Mouse (Mus musculus) bone marrow, adult 2 months (tissue): ENCODE measurements around the gene Gm28308. TPM values are rescaled to one million over a fixed set of nuclear protein-coding genes. Genes with fewer than 3 reads are reported as not detected.

Experiments used
- H3K27ac ChIP-seq: fragments of 200-500 bp; 2 replicates; pipeline ENCODE4 v1.5.1; 2012; ENCODE audit warnings: low read depth, mild to moderate bottlenecking, control low read depth, inconsistent platforms, low read length; ENCODE audit not compliant: control insufficient read depth, poor library complexity, insufficient read depth
- H3K4me1 ChIP-seq: fragments of 200-500 bp; 2 replicates; pipeline ENCODE4 v1.6.1; 2011; ENCODE audit warnings: low read length; ENCODE audit not compliant: control insufficient read depth, insufficient read depth
- H3K4me3 ChIP-seq: fragments of 200-500 bp; replicated peaks from 2 replicates; pipeline ENCODE3; 2011; ENCODE audit warnings: mild to moderate bottlenecking, low read depth, low read length, control low read depth; ENCODE audit not compliant: control insufficient read depth
- CTCF ChIP-seq: fragments of 200-500 bp; IDR thresholded peaks from 2 replicates; pipeline ENCODE4 v1.5.1; 2011; ENCODE audit warnings: low read length, control low read depth; ENCODE audit not compliant: control insufficient read depth, insufficient read depth
- POLR2A ChIP-seq: fragments of 200-500 bp; IDR thresholded peaks from 2 replicates; pipeline ENCODE4 v1.6.1; 2011; ENCODE audit warnings: low read depth, mild to moderate bottlenecking, control low read depth, low read length, borderline replicate concordance; ENCODE audit not compliant: control insufficient read depth
- WGBS: fragments of 180-500 bp; shearing (Covaris S2); methylation state at CpG from one replicate; pipeline ENCODE4 v1.1.7; 2018; 5-methylcytosine and 5-hydroxymethylcytosine counted together
- polyA plus RNA-seq: library from polyadenylated mRNA; stranded (reverse); fragments of >200 nt; gene quantifications from 2 replicates; pipeline ENCODE4 v1.2.4, GENCODE M21; 2011; ENCODE audit warnings: low replicate concordance; ENCODE audit not compliant: missing spikeins, insufficient read depth, insufficient read length

Gm28308 gene
- polyA plus RNA-seq, 1 experiment: not detected

DNA sequence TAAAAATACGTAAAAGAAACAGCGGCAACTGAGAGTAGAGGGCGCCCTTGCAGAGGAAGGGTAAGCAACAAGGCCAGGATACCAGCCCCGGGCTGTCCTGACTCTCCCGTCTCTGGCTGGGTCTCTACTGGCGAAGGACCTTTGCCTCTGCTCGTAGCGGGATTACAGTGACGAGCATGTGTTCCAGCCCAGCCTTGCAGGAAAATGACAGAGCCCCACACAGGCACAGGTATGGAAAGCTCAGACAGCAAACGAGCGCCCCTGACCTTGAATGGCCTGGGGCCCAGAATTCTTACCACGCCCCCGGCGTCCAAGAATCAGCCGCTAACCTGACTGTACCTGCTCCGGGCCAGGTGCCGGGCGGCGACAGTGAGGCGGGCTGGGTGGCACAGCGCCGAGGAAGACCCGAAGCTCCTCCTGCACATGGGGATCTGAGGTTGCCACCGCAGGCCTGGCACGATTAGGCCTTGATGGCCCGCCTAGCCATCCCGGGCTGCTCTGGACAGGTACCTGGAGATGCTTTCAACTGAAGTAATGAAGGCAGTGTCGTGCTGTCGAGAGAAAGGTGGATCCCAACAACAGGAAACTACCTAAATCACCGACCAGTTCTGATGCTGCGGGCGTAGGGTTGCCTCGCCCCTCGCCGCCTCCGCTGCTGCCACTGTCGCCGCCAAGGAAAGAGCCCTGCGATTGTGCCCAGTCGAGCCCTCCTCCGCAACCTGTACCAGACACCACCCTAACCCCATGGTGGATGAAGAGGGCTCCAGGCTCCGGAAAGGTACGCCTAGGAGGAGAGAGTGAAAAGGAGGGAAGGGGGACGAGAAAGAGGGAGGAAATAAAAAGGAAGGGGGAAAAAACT is 16.6 kb upstream of the Gm28308 start:
- TF ChIP-seq POLR2A (no peak), CTCF (no peak)
- 1% methylated on average over 44 of the region's 44 CpGs for WGBS
- Histone ChIP-seq H3K27ac (peak overlapping the region; percentile 32; the same call in 1 of the 2 replicates), H3K4me3 (peak overlapping the region; percentile 44), H3K4me1 (no peaks in the 10 kb centered on the region)

DNA sequence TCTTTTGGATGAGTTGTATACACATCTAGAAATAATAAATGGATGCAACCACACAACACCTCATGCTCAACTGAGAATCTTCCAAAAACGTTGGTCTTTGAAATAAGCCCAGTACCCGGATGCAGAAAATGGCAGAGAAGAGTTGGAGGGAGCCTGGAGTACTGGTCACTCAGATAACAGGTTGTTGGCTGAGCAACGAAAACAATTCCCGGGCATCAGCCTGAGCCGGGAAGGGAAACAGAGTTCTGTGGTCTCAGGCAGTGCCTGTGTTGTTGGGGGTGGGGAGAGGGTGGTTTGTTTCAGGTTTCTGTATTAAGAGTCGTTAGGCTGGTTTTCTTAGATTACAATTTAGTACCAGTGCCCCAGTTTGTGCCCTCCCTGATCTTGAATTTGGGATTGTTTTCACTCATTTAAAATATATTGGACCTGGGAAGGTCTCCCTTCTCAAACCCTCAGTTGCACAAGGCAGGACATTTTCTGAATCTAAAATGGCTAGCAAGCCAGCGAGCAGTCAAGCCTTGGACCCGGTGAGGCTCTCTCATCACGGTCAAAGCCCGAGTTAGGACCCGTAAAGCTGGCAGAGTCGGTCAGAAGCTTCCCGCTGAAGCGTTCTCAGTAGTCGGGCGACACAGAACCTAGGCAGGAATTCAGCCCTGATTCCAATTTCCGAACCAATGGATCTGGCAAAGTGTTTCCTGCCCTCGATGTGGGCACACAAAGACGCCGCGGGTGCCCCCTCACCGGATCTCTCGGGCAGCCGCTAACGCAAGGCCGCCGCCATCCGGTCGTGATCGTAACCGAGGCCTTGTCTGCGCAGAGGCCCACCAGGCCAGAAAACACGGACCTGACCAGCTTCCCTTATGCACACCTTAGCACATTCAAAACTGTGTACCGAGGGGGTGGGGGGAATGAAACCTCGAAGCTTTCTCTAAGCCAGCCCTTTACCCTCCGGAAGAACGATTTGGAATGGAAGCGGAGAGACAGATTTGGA is 15.6 kb upstream of the Gm28308 start:
- Histone ChIP-seq H3K4me1 (no peaks in the 10 kb centered on the region), H3K27ac (peak overlapping the region; percentile 50; the same call in 1 of the 2 replicates), H3K4me3 (peak overlapping the region; percentile 21)
- 2% methylated on average over 38 of the region's 38 CpGs for WGBS
- no peak for TF ChIP-seq CTCF
- TF ChIP-seq POLR2A: 0 out of 2 replicates have a peak, but pooled peaks have one; percentile 10

DNA sequence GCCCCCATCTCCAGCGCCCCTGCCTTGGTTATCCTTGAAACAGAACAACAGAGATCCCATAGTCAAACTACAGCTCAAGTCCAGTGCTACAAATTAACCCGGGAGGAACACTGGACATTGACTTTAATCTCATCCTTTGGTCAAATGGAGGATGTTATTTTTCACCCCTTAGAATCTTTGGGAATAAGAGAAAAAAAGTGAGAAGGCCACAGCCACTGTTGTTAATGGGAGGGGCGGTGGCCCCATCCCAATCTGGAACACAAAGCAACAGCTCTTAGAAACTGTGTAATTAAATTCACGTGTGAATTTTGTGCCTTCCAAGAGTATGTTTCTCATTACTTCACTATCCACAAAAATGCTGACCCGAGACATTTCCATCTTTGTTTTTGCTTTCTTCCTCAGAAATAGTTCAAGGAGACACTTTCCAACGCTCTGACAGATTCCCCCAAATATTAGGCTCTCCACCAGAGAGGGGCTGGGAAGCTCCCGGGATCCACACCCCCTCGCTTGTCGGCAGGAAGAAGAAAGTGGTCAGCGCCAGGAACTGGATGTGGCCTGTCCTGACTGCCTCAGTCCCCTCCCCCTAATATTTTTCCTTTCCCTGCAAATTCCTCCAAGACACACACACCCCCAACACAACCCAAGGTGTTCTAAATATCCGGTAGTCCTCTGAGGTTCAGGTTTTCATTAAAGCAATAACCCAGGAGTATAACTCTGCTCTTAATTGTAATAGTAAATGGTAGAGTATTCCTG is 14.5 kb upstream of the Gm28308 start:
- Histone ChIP-seq H3K4me3 (no peak overlapping the region), H3K4me1 (no peaks in the 10 kb centered on the region), H3K27ac (no peak overlapping the region)
- 26% methylated on average over 11 of the region's 11 CpGs for WGBS
- TF ChIP-seq POLR2A: no peak
- TF ChIP-seq CTCF: no peak

DNA sequence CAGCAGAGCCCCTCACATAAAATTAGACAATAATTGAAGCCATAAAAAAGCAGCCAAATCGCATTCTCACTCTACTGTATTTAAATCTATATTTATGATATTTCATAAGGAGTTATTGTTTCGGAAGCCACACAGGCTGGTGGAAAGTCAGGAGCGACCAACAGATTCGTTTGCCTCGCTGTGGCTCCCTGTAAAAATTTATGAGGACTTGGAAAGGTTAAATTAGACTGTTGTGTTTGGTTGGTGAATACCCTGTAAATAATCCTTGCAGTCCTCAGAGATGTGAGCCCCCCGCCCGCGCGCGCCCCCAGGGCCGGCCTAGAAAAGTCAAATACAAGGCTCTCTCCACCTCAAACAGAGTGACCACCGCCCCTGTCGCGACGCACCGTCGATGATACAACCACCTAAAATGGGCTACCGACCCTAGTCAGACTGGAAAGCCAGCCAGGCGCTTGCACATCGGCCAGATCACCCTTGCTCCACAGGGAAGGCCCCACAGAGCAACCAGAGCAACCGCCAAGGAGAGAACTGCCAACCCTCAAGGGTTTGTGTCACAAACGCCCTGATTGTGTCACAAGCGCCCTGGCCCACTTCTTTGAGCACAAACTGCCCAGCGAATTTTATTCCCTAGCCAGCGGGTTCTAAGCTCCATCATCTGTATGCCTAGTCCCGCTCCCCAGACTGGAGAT is 13.6 kb upstream of the Gm28308 start:
- WGBS: 3% methylated on average over 26 of the region's 26 CpGs

DNA sequence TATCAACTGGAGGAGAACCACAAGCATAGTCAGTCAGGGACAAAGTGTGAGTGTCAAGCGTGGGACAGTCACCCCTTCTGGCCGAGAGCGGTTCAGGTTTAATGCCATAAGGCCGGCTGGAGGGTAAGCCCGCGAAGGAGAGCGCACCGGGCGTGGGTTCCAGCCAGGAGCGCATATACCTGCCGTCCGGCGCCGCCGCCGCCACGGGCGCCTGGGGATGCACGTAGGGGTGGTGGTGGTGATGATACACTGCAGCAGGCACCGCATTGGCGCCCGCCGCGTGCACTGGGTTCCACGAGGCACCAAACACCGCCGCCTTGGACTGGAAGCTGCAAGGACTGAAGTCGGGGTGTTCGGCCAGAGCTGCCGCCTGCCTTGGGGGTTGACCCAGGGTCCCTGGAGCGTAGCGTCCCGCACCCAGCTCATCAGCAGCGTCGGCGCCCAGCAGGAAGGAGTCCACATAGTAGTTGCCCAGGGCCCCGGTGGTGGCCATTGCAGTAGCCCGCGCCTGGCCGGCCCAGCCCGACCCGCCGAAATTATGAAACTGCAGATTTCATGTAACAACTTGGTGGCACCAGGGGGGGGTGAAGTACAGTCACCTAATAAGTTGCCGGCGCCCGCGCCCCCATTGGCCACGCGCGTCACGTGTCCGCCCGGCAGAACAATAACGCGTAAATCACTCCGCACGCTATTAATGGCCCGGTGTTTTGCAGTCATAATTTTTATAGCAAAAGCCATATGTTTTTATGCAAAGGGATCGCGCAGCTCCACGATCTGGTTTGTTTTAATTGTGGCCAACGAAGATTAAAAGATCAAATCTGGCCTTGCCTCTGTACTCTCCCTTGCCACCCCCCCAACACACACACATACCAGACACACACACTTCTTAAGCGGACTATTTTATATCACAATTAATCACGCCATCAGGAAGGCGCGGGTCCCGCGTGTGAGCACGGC is 12.8 kb upstream of the Gm28308 start:
- peak overlapping the region; percentile 34 for H3K4me3 ChIP-seq
- H3K4me1 ChIP-seq: no peaks in the 10 kb centered on the region
- TF ChIP-seq CTCF (no peak), POLR2A (no peak)
- WGBS: under 1% methylated on average over 69 of the region's 69 CpGs
- H3K27ac ChIP-seq: peak overlapping the region; percentile 59

More for the DNA sequence above, 13.6 kb upstream of the Gm28308 start:
- H3K4me3 ChIP-seq: no peak overlapping the region
- no peak overlapping the region for H3K27ac ChIP-seq
- no peaks in the 10 kb centered on the region for H3K4me1 ChIP-seq
- no peak for TF ChIP-seq POLR2A
- no peak for TF ChIP-seq CTCF

DNA sequence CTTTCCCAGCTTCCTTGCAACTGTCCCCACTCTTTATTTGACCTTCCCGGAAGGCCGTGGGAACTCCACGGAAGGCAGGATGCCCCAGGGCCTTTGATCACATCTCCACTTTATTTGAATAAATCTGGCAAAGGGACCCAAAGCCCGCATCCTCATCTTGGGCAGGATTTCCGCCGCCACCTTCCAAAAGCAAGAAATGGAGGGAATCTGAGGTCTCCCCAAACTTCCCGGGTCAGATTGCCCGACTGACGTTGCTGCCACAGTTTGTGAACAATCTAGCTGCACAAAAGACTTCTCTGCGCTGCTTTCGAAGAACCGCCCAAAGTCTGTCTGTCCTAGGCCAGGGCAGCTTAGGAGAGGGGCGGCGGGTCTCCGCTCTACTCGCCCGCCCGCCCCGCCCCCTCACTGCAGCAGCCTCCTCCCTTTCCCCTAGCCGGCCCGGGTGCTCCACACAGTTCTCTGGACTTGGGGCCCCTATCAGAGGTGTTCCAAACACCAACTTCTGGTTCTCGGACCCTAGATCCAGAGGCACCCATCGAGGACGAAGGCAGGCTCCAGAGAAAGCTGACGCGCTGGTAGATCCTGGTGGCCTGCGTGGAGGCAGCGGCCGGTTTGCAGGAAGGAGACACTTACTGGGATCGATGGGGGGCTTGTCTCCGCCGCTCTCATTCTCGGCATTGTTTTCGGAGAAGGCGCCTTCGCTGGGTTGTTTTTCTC is 11.9 kb upstream of the Gm28308 start:
- H3K4me1 ChIP-seq: no peaks in the 10 kb centered on the region
- no peak for TF ChIP-seq CTCF
- no peak for TF ChIP-seq POLR2A
- H3K4me3 ChIP-seq: peak overlapping the region; percentile 34
- WGBS: under 1% methylated on average over 36 of the region's 36 CpGs
- no peak overlapping the region for H3K27ac ChIP-seq
